Mouse (Mus musculus): Measurements from ENCODE around the gene Rangap1. TPM values are rescaled to one million over a fixed set of nuclear protein-coding genes. Genes with fewer than 3 reads are reported as not detected.
"Not testable (repeated sequence)": the region's sequence is repeated elsewhere in the genome, so short reads cannot be mapped to it uniquely, and the experiment has no call there.

The Rangap1 gene
- polyA plus RNA-seq, 1 experiment from 2014 or later: 75.9 TPM

DNA sequence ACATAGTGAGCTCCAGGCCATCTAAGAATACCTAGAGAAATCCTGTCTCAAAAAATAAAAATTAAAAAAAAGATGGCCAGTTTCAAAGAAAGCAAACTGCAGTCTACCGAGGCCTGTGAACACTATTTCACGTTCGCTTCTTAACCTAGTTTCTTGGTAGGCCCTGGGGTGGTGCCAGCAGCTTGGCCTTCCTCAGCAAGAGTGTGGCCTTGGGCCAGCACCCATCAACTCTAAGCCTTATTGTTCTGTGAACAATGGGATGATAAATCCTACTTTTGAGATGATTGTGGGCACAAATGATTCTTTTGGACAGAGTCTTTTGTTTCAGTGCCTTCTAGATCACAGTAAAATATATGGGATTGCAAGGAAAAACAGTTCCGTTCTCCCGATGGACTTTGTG, 13.4 kb upstream of the Rangap1 start:
- Histone ChIP-seq H3K4me2 (ENCODE audit: low read depth, low read length) (no peak overlapping the region), H3K9me3 (replicated peaks; ENCODE audit: control insufficient read depth, low read length) (no peaks in the 10 kb centered on the region), H3K4me3 (ENCODE audit: low read length) (no peak overlapping the region), H3K27ac (ENCODE audit: low read length) (no peak overlapping the region), H3K4me1 (ENCODE audit: control insufficient read depth, insufficient read depth, low read length) (no peaks in the 10 kb centered on the region), H3K27me3 (ENCODE audit: control insufficient read depth, insufficient read depth, low read length) (no peaks in the 10 kb centered on the region), H3K36me3 (ENCODE audit: control insufficient read depth, insufficient read depth) (peaks cover 4% of the 10 kb centered on the region; the same call in 1 of the 2 replicates), H3K9ac (ENCODE audit: low read length) (no peak overlapping the region)
- no peak for ATAC-seq (replicated peaks; ENCODE audit: extremely low read depth, insufficient read depth, low FRiP score)
- 84% methylated on average over 5 of the region's 5 CpGs for WGBS

DNA sequence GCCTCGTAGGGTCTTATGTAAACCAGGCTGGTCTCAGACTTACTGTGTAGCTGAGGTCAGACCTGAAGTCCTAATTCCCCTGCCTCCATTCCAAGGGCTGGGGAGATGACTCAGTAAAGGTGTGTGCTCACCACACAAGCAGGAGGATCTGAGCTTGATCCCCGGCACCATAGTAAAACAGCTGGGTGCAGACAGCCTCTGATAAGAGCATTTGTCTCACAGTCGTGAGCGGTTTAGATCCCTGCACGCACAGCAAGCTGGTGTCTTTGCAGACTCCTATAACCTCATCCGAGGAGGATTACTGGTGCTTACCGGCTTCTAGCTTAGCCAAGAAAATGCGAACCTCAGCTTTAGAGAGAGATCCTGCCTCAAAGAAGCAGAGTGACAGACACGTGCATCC, 8.3 kb upstream of the Rangap1 start:
- no peak for ATAC-seq (replicated peaks; ENCODE audit: extremely low read depth, insufficient read depth, low FRiP score)
- no peak overlapping the region for H3K4me2 ChIP-seq (ENCODE audit: low read depth, low read length)
- no peak overlapping the region for H3K4me3 ChIP-seq (ENCODE audit: low read length)
- H3K4me1 ChIP-seq (ENCODE audit: control insufficient read depth, insufficient read depth, low read length): peaks cover 9% of the 10 kb centered on the region
- H3K36me3 ChIP-seq (ENCODE audit: control insufficient read depth, insufficient read depth): peaks cover 4% of the 10 kb centered on the region; the same call in 1 of the 2 replicates
- no peak overlapping the region for H3K9ac ChIP-seq (ENCODE audit: low read length)
- WGBS: 88% methylated on average over 9 of the region's 9 CpGs
- H3K27ac ChIP-seq (ENCODE audit: low read length): no peak overlapping the region
- H3K9me3 ChIP-seq (replicated peaks; ENCODE audit: control insufficient read depth, low read length): no peaks in the 10 kb centered on the region
- no peaks in the 10 kb centered on the region for H3K27me3 ChIP-seq (ENCODE audit: control insufficient read depth, insufficient read depth, low read length)

DNA sequence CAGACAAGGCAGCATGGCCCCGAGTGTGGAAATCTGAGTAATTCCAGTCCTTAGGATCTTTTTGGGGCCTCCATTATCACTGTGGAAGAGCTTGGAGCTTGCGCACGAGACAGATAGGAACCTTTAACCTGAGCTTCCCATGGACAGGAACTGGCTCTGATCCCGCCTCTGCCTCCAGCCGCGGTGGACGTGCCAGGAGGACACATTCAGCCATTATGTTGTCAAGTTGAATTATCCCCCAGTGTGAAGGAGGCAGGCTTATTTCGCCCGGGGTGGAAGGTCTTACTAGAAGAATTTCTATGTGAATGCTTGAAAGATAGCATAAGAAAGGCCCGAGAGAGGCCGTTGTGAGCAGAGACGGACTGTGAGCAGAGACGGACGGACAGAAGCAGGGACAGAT, 4.4 kb upstream of the Rangap1 start:
- ATAC-seq (replicated peaks; ENCODE audit: extremely low read depth, insufficient read depth, low FRiP score): no peak; the same call in 1 of the 2 replicates
- H3K4me3 ChIP-seq (ENCODE audit: low read length): no peak overlapping the region

DNA sequence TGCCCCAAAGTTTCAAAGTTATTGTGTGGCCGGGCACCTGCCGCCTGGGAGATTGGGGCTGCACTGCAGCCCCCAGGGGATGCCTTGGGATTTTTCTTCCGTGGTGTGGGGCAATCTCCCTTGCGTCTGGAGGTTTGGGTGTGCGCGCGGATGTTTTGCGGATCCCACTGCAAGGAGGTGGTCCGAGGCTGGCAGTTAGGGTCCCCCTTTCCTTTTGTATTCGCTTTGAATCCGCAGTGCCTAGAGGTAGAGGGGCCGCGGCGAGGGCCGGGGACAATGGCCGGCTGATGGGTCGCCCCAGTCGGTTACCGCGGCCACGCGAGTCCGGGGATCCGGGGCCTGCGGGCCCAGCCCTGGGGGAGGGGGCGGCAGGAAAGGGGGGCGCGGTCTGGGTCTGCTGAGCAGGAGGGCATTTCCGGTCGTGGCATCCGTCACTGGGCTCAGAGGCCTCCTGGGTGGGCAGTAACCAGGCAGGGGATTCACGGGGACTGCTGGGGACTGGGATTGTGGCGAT, 328 bp upstream of the Rangap1 start:
- no peaks in the 10 kb centered on the region for H3K36me3 ChIP-seq (ENCODE audit: control insufficient read depth, insufficient read depth)
- H3K9ac ChIP-seq (ENCODE audit: low read length): peak overlapping the region; percentile 98
- peak overlapping the region; percentile 81 for H3K4me3 ChIP-seq (ENCODE audit: low read length)
- peak overlapping the region; percentile 87 for H3K27ac ChIP-seq (ENCODE audit: low read length)
- H3K4me1 ChIP-seq (ENCODE audit: control insufficient read depth, insufficient read depth, low read length): peaks cover 19% of the 10 kb centered on the region
- H3K27me3 ChIP-seq (ENCODE audit: control insufficient read depth, insufficient read depth, low read length): no peaks in the 10 kb centered on the region
- WGBS: under 1% methylated on average over 33 of the region's 33 CpGs
- ATAC-seq (replicated peaks; ENCODE audit: extremely low read depth, insufficient read depth, low FRiP score): peak; percentile 58
- H3K9me3 ChIP-seq (replicated peaks; ENCODE audit: control insufficient read depth, low read length): no peaks in the 10 kb centered on the region
- H3K4me2 ChIP-seq (ENCODE audit: low read depth, low read length): peak overlapping the region; percentile 71

More for the DNA sequence above, 4.4 kb upstream of the Rangap1 start:
- Histone ChIP-seq H3K9me3 (replicated peaks; ENCODE audit: control insufficient read depth, low read length) (no peaks in the 10 kb centered on the region), H3K9ac (ENCODE audit: low read length) (no peak overlapping the region; the same call in 1 of the 2 replicates), H3K4me2 (ENCODE audit: low read depth, low read length) (peak overlapping the region; percentile 45), H3K36me3 (ENCODE audit: control insufficient read depth, insufficient read depth) (no peaks in the 10 kb centered on the region), H3K27ac (ENCODE audit: low read length) (peak overlapping the region; percentile 82), H3K4me1 (ENCODE audit: control insufficient read depth, insufficient read depth, low read length) (peaks cover 14% of the 10 kb centered on the region), H3K27me3 (ENCODE audit: control insufficient read depth, insufficient read depth, low read length) (no peaks in the 10 kb centered on the region)
- WGBS: 29% methylated on average over 14 of the region's 14 CpGs

DNA sequence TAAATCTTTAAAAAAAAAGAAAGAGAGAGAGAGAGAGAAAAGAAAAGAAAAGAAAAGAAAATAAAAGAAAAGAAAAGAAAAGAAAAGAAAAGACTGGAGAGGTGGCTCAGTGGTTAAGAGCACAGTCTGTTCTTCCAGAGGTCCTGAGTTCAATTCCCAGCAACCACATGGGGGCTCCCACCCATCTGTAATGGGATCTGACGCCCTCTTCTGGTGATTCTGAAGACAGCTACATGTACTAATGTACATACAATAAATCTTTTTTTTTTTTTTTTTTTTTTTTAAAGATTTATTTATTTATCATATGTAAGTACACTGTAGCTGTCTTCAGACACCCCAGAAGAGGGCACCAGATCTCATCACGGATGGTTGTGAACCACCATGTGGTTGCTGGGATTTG, 3.0 kb downstream of the Rangap1 start:
- H3K36me3 ChIP-seq (ENCODE audit: control insufficient read depth, insufficient read depth); H3K27ac ChIP-seq (ENCODE audit: low read length); H3K4me3 ChIP-seq (ENCODE audit: low read length); H3K4me2 ChIP-seq (ENCODE audit: low read depth, low read length); H3K9ac ChIP-seq (ENCODE audit: low read length); H3K9me3 ChIP-seq (replicated peaks; ENCODE audit: control insufficient read depth, low read length); ATAC-seq (replicated peaks; ENCODE audit: extremely low read depth, insufficient read depth, low FRiP score); H3K27me3 ChIP-seq (ENCODE audit: control insufficient read depth, insufficient read depth, low read length): not testable (repeated sequence)
- peaks cover 10% of the 10 kb centered on the region for H3K4me1 ChIP-seq (ENCODE audit: control insufficient read depth, insufficient read depth, low read length)
- WGBS: 10% methylated on average over 1 of the region's 2 CpGs

DNA sequence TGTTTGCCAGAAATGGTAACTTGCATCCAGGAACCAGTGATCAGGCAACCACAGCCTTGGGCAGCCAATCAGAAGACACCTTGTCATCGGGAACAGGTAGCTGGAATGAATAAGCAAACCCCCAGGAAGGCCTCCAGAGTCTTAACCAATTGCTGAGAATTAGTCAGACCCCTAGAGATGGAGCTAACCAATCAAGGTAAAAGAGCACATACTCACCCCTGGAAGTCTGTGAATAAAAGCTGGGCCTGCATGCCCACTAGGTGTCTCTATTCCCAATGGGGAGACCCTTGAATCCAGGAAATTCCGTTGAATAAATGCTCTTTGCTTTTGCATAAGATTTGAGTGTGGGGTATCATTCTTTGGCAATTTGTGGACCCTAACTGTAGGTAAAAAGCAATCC, 5.4 kb downstream of the Rangap1 start:
- H3K4me3 ChIP-seq (ENCODE audit: low read length): no peak overlapping the region
- H3K4me2 ChIP-seq (ENCODE audit: low read depth, low read length): no peak overlapping the region
- WGBS: 10% methylated on average over 2 of the region's 2 CpGs
- no peaks in the 10 kb centered on the region for H3K27me3 ChIP-seq (ENCODE audit: control insufficient read depth, insufficient read depth, low read length)
- H3K27ac ChIP-seq (ENCODE audit: low read length): no peak overlapping the region
- no peak for ATAC-seq (replicated peaks; ENCODE audit: extremely low read depth, insufficient read depth, low FRiP score)
- H3K36me3 ChIP-seq (ENCODE audit: control insufficient read depth, insufficient read depth): no peaks in the 10 kb centered on the region
- H3K9ac ChIP-seq (ENCODE audit: low read length): no peak overlapping the region
- H3K9me3 ChIP-seq (replicated peaks; ENCODE audit: control insufficient read depth, low read length): no peaks in the 10 kb centered on the region
- H3K4me1 ChIP-seq (ENCODE audit: control insufficient read depth, insufficient read depth, low read length): peaks cover 5% of the 10 kb centered on the region; the same call in 1 of the 2 replicates

DNA sequence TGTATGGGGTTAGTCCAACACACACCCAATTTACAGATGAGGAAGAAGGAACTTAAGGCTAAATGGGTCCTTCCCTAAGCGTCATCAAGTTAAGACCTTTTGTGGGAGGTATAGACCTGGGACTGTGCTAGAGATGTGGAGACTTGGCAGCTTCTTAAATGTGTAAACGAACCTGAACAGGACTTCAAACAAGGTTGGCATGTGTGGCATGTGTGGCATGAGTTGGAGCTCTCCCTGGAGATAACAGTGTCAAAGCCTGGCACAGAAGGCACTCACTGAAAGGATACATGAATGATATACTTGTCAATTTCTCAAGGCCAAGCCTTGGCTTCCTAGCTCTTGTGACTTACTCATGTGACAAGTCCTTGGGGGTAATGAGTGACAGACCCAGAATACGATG, 6.0 kb downstream of the Rangap1 start:
- Histone ChIP-seq H3K4me3 (ENCODE audit: low read length) (no peak overlapping the region), H3K9me3 (replicated peaks; ENCODE audit: control insufficient read depth, low read length) (no peaks in the 10 kb centered on the region), H3K4me2 (ENCODE audit: low read depth, low read length) (no peak overlapping the region), H3K9ac (ENCODE audit: low read length) (no peak overlapping the region), H3K4me1 (ENCODE audit: control insufficient read depth, insufficient read depth, low read length) (peaks cover 2% of the 10 kb centered on the region; the same call in 1 of the 2 replicates), H3K27me3 (ENCODE audit: control insufficient read depth, insufficient read depth, low read length) (no peaks in the 10 kb centered on the region), H3K27ac (ENCODE audit: low read length) (no peak overlapping the region), H3K36me3 (ENCODE audit: control insufficient read depth, insufficient read depth) (no peaks in the 10 kb centered on the region)
- no peak for ATAC-seq (replicated peaks; ENCODE audit: extremely low read depth, insufficient read depth, low FRiP score)
- WGBS: 53% methylated on average over 3 of the region's 3 CpGs

DNA sequence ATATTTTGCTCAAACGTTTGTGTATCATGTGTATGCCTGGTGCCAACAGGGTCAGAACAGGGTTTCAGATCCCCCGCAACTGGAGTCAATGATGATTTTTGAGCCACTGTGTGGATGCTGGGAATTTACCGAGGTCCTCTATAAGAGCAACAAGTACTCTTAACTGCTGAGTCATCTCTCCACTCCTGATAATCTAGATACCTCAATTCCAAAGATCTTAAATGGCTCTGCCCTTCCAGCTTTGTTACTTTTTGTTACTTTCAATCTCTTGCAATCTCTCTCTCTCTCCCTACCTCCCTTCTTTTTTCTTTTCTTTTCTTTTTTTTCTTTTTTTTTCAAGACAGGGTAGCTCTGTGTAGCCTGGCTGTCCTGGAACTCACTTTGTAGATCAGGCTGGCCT, 10.3 kb downstream of the Rangap1 start:
- no peaks in the 10 kb centered on the region for H3K27me3 ChIP-seq (ENCODE audit: control insufficient read depth, insufficient read depth, low read length)
- H3K9ac ChIP-seq (ENCODE audit: low read length): no peak overlapping the region
- H3K4me3 ChIP-seq (ENCODE audit: low read length): no peak overlapping the region
- H3K27ac ChIP-seq (ENCODE audit: low read length): no peak overlapping the region
- no peaks in the 10 kb centered on the region for H3K4me1 ChIP-seq (ENCODE audit: control insufficient read depth, insufficient read depth, low read length)
- H3K4me2 ChIP-seq (ENCODE audit: low read depth, low read length): no peak overlapping the region
- no peaks in the 10 kb centered on the region for H3K9me3 ChIP-seq (replicated peaks; ENCODE audit: control insufficient read depth, low read length)
- 49% methylated on average over 3 of the region's 3 CpGs for WGBS
- no peak for ATAC-seq (replicated peaks; ENCODE audit: extremely low read depth, insufficient read depth, low FRiP score)
- no peaks in the 10 kb centered on the region for H3K36me3 ChIP-seq (ENCODE audit: control insufficient read depth, insufficient read depth)

DNA sequence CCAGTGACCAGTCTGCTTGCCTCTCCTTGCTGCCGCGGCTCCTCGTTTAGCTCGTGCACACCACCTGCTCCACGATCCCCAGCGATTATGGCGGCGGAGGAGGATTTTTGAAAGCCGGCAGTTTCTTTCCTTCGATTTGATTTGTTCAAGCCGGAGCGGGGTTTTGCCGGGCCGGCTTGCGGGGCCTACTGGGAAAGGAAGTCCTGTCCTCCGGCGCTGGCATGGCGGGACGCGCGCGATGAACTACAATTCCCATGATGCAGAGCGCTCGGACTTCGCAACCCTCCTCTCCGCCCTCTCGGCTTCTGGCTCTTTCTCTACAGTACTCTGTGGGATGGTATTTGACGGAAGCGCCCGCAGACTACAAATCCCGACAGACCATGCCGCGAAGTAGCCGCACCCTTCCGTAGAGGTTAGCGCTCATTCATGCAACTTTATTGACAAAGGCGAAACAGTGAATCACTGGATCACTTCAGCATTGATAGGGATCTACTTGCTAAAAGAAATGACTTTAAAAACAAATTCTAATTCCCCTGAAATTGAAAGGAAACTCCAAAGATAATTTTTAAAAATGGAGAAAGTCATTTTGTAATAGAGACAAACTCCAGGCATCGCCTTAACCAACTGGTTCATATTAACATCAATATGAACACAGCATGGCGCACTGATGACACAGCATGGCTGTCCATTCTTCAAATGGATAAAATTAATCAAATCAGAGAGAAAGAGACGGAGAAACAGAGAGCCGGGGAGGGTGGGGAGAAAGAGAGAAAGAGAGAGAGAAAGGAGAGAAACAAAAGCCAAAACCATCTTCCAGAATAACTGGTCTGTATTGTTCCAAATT, 15.3 kb downstream of the Rangap1 start:
- peak; percentile 99 for ATAC-seq (replicated peaks; ENCODE audit: extremely low read depth, insufficient read depth, low FRiP score)
- H3K4me2 ChIP-seq (ENCODE audit: low read depth, low read length): peak overlapping the region; percentile 89
- peaks cover 13% of the 10 kb centered on the region for H3K4me1 ChIP-seq (ENCODE audit: control insufficient read depth, insufficient read depth, low read length)
- peak overlapping the region; percentile 94 for H3K4me3 ChIP-seq (ENCODE audit: low read length)
- no peaks in the 10 kb centered on the region for H3K36me3 ChIP-seq (ENCODE audit: control insufficient read depth, insufficient read depth)
- peak overlapping the region; percentile 47 for H3K27ac ChIP-seq (ENCODE audit: low read length)
- no peaks in the 10 kb centered on the region for H3K9me3 ChIP-seq (replicated peaks; ENCODE audit: control insufficient read depth, low read length)
- 5% methylated on average over 41 of the region's 41 CpGs for WGBS
- no peaks in the 10 kb centered on the region for H3K27me3 ChIP-seq (ENCODE audit: control insufficient read depth, insufficient read depth, low read length)
- peak overlapping the region; percentile 94 for H3K9ac ChIP-seq (ENCODE audit: low read length)
